Comparison of ENCODE assay signal across 19 mouse cellular contexts in genomic region chr3:138241371-138241770, GRCm38 (mm10). TPM values are rescaled to one million over a fixed set of nuclear protein-coding genes. Genes with fewer than 3 reads are reported as not detected.
DNase-seq lines count a peak whose midpoint lies in the region; ATAC-seq and TF ChIP-seq lines count a peak whose summit lies in the region.
"Had no signal": no experiment of that assay in that cellular context is flagged by ENCODE, and none has a peak within 500 bp of the region (broad histone marks: within the 10 kb centered on the region; RNA-seq: fewer than 3 reads in every experiment).

No protein-coding gene starts in this region.

- no peak overlapping the region for H3K27ac ChIP-seq in midbrain, embryonic 11.5 days (ENCODE audit: low read depth, low read length)
- no peak overlapping the region for H3K27ac ChIP-seq in midbrain, embryonic 13.5 days
- peak overlapping the region; percentile 69 for H3K27ac ChIP-seq in intestine, postnatal 0 days (ENCODE audit: low read depth, low read length)
- H3K27ac ChIP-seq: midbrain, embryonic 12.5 days had no signal

- intact Hi-C loops in heart, postnatal 14 days (cut with DNase I), result loop anchor here (1.0 kb wide), 1 partner anchor 36 kb away; no protein-coding TSS in a partner anchor

- no peaks in the 10 kb centered on the region for H3K4me1 ChIP-seq in midbrain, embryonic 11.5 days (ENCODE audit: control insufficient read depth, insufficient read depth, low read length)
- peaks cover 5% of the 10 kb centered on the region; the same call in 1 of the 2 replicates for H3K4me1 ChIP-seq in midbrain, embryonic 13.5 days (replicated peaks)
- peaks cover 2% of the 10 kb centered on the region; the same call in 1 of the 2 replicates for H3K4me1 ChIP-seq in intestine, postnatal 0 days (replicated peaks; ENCODE audit: control insufficient read depth, insufficient read depth, low read length)
- H3K4me1 ChIP-seq: midbrain, embryonic 12.5 days had no signal

- 66% methylated on average over 6 of the region's 6 CpGs for WGBS in midbrain, embryonic 11.5 days
- 72% methylated on average over 6 of the region's 6 CpGs for WGBS in midbrain, embryonic 13.5 days
- 23% methylated on average over 6 of the region's 6 CpGs for WGBS in intestine, postnatal 0 days

- no peak for ATAC-seq in midbrain, embryonic 11.5 days (ENCODE audit: low FRiP score)
- no peak for ATAC-seq in midbrain, embryonic 13.5 days
- ATAC-seq in intestine, postnatal 0 days, result peak; percentile 69
- no peak for ATAC-seq in erythroblast, adult 5-6 weeks (replicated peaks; ENCODE audit: low FRiP score, poor library complexity, severe bottlenecking)
- ATAC-seq: CD4-positive, CD25-positive, alpha-beta regulatory T cell, adult 4 months; forebrain, postnatal 0 days had no signal

- no peak for TF ChIP-seq CTCF in intestine, postnatal 0 days (IDR thresholded peaks at IDR 0.05; ENCODE audit: low read depth)

- H3K9ac ChIP-seq in midbrain, embryonic 11.5 days (ENCODE audit: low read length), result no peak overlapping the region
- H3K9ac ChIP-seq in midbrain, embryonic 13.5 days (replicated peaks), result no peak overlapping the region
- no peak overlapping the region for H3K9ac ChIP-seq in intestine, postnatal 0 days (ENCODE audit: low read depth, low read length)
- H3K9ac ChIP-seq: forebrain, postnatal 0 days; midbrain, embryonic 12.5 days had no signal

- no peaks in the 10 kb centered on the region for H3K9me3 ChIP-seq in midbrain, embryonic 11.5 days (ENCODE audit: control insufficient read depth, low read length)
- H3K9me3 ChIP-seq in midbrain, embryonic 13.5 days, result no peaks in the 10 kb centered on the region
- no peaks in the 10 kb centered on the region for H3K9me3 ChIP-seq in intestine, postnatal 0 days (ENCODE audit: control insufficient read depth)
- H3K9me3 ChIP-seq: midbrain, embryonic 12.5 days had no signal

- H3K36me3 ChIP-seq in midbrain, embryonic 11.5 days (ENCODE audit: control insufficient read depth, insufficient read depth, low read length), result no peaks in the 10 kb centered on the region
- H3K36me3 ChIP-seq in midbrain, embryonic 13.5 days, result no peaks in the 10 kb centered on the region
- no peaks in the 10 kb centered on the region for H3K36me3 ChIP-seq in intestine, postnatal 0 days (ENCODE audit: control insufficient read depth, insufficient read depth)
- H3K36me3 ChIP-seq: midbrain, embryonic 12.5 days had no signal

- DNase-seq in heart, adult 9 months (ENCODE audit: low spot score in 2 of 2), result peak; percentile 12 to 44
- no peak for DNase-seq in heart, postnatal 14 days
- DNase-seq in midbrain, embryonic 11.5 days (ENCODE audit: low spot score, missing footprints), result peak; percentile 59
- DNase-seq in urinary bladder, postnatal 36 days (ENCODE audit: low spot score in 2 of 2), result no peak
- DNase-seq: cerebellum, adult 8-10 months; embryo, embryonic 11 days; forebrain, postnatal 0 days; gastrocnemius, postnatal 14 days; lung, postnatal 10 days; thymus, adult 2 months had no signal

- H3K4me2 ChIP-seq in midbrain, embryonic 11.5 days, result no peak overlapping the region
- H3K4me2 ChIP-seq in midbrain, embryonic 13.5 days (replicated peaks), result no peak overlapping the region
- H3K4me2 ChIP-seq in intestine, postnatal 0 days (replicated peaks; ENCODE audit: low read depth), result no peak overlapping the region
- H3K4me2 ChIP-seq: midbrain, embryonic 12.5 days had no signal

- H3K4me3 ChIP-seq in midbrain, embryonic 11.5 days (ENCODE audit: low read depth, low read length), result no peak overlapping the region
- H3K4me3 ChIP-seq in midbrain, embryonic 13.5 days (replicated peaks), result no peak overlapping the region
- H3K4me3 ChIP-seq in intestine, postnatal 0 days (ENCODE audit: low read depth, low read length), result no peak overlapping the region
- H3K4me3 ChIP-seq: erythroblast, embryonic 14.5 days; midbrain, embryonic 12.5 days had no signal

- H3K27me3 ChIP-seq in midbrain, embryonic 11.5 days (ENCODE audit: control insufficient read depth, insufficient read depth, low read length), result no peaks in the 10 kb centered on the region
- no peaks in the 10 kb centered on the region for H3K27me3 ChIP-seq in midbrain, embryonic 13.5 days
- H3K27me3 ChIP-seq in intestine, postnatal 0 days (replicated peaks; ENCODE audit: control insufficient read depth, insufficient read depth, low read length), result no peaks in the 10 kb centered on the region
- H3K27me3 ChIP-seq: midbrain, embryonic 12.5 days had no signal

RNA-seq across cellular contexts. Expression of gene Adh1, which starts 19.4 kb away (rescaled TPM):
- 10 to 100 TPM; 43.1 to 64.6 TPM for total RNA-seq in heart, postnatal 14 days (2021)
- polyA plus RNA-seq in midbrain, embryonic 11.5 days (2014; fragmentation: Nextera tagmentation; extraction: Ambion mirVana), result 0.23 and 0.48 TPM in 2 replicates
- 0.81 and 0.97 TPM in 2 replicates for polyA plus RNA-seq in midbrain, embryonic 13.5 days (2015; fragmentation: Nextera tagmentation; extraction: Ambion mirVana)
- polyA plus RNA-seq in intestine, postnatal 0 days (2015; fragmentation: Nextera tagmentation; extraction: Ambion mirVana), result 101 and 113 TPM in 2 replicates
- total RNA-seq in erythroblast, adult 5-6 weeks (2015; ENCODE audit: low replicate concordance), result not detected in 2 replicates
- not detected in 2 replicates for total RNA-seq in erythroblast, adult 5-6 weeks (2017; ENCODE audit: low replicate concordance)
- polyA plus RNA-seq: erythroblast, embryonic 14.5 days had no signal

RNA-seq across cellular contexts. Expression of gene Adh7, which starts 23.8 kb away (rescaled TPM):
- under 1 TPM in 1 of 2 experiments, not detected in 1; 0.57 TPM for total RNA-seq in heart, postnatal 14 days (2021)
- 0.11 and 0.16 TPM in 2 replicates for polyA plus RNA-seq in midbrain, embryonic 11.5 days (2014; fragmentation: Nextera tagmentation; extraction: Ambion mirVana)
- polyA plus RNA-seq in midbrain, embryonic 13.5 days (2015; fragmentation: Nextera tagmentation; extraction: Ambion mirVana), result 0.46 and 0.66 TPM in 2 replicates
- polyA plus RNA-seq in intestine, postnatal 0 days (2015; fragmentation: Nextera tagmentation; extraction: Ambion mirVana), result 0.31 and 0.64 TPM in 2 replicates
- total RNA-seq in erythroblast, adult 5-6 weeks (2015; ENCODE audit: low replicate concordance), result not detected in 2 replicates
- total RNA-seq in erythroblast, adult 5-6 weeks (2017; ENCODE audit: low replicate concordance), result not detected in 2 replicates
- polyA plus RNA-seq: CD4-positive, CD25-positive, alpha-beta regulatory T cell, adult 4 months; erythroblast, embryonic 14.5 days had no signal

RNA-seq across cellular contexts. Expression of gene 4930579F01Rik, which starts 47.7 kb away (rescaled TPM):
- total RNA-seq in heart, postnatal 14 days (2021), result not detected
- not detected in 2 replicates for polyA plus RNA-seq in midbrain, embryonic 11.5 days (2014; fragmentation: Nextera tagmentation; extraction: Ambion mirVana)
- not detected in 2 replicates for polyA plus RNA-seq in midbrain, embryonic 13.5 days (2015; fragmentation: Nextera tagmentation; extraction: Ambion mirVana)
- polyA plus RNA-seq in intestine, postnatal 0 days (2015; fragmentation: Nextera tagmentation; extraction: Ambion mirVana), result 0.09 and 0.10 TPM in 2 replicates
- not detected in 2 replicates for total RNA-seq in erythroblast, adult 5-6 weeks (2015; ENCODE audit: low replicate concordance)
- total RNA-seq in erythroblast, adult 5-6 weeks (2017; ENCODE audit: low replicate concordance), result not detected in 2 replicates
- total RNA-seq: forebrain, postnatal 0 days; gastrocnemius, postnatal 14 days; heart, postnatal 10 days; layer of hippocampus, postnatal 25 days had no signal
- polyA plus RNA-seq: brain, embryonic 14.5 days; CD4-positive, CD25-positive, alpha-beta regulatory T cell, adult 4 months; erythroblast, embryonic 14.5 days; forebrain, postnatal 0 days; midbrain, embryonic 12.5 days; thymus, adult 2 months had no signal

Comparison
In these comparisons a context has a peak if more than half of its experiments do, and no peak if none do; other contexts are left out.
1. DNase-seq: peak in heart, adult 9 months (2 of 2) and midbrain, embryonic 11.5 days (single experiment); none in heart, postnatal 14 days (0 of 2) and urinary bladder, postnatal 36 days (0 of 2).
2. RNA of gene Adh1, which starts 19.4 kb away (polyA plus RNA-seq): 101 to 113 TPM in intestine, postnatal 0 days; 0.81 to 0.97 TPM in midbrain, embryonic 13.5 days and 0.23 to 0.48 TPM in midbrain, embryonic 11.5 days; every median in the first group is over 10 times any median in the second.